Mouse (Mus musculus) bone marrow, adult 2 months (tissue): ENCODE measurements around the gene Lpcat2b. TPM values are rescaled to one million over a fixed set of nuclear protein-coding genes. Genes with fewer than 3 reads are reported as not detected.

Source experiments
- H3K27ac ChIP-seq: fragments of 200-500 bp; 2 replicates; pipeline ENCODE4 v1.5.1; 2012; ENCODE audit warnings: low read depth, mild to moderate bottlenecking, control low read depth, inconsistent platforms, low read length; ENCODE audit not compliant: control insufficient read depth, poor library complexity, insufficient read depth
- H3K4me1 ChIP-seq: fragments of 200-500 bp; 2 replicates; pipeline ENCODE4 v1.6.1; 2011; ENCODE audit warnings: low read length; ENCODE audit not compliant: control insufficient read depth, insufficient read depth
- H3K4me3 ChIP-seq: fragments of 200-500 bp; replicated peaks from 2 replicates; pipeline ENCODE3; 2011; ENCODE audit warnings: mild to moderate bottlenecking, low read depth, low read length, control low read depth; ENCODE audit not compliant: control insufficient read depth
- CTCF ChIP-seq: fragments of 200-500 bp; IDR thresholded peaks from 2 replicates; pipeline ENCODE4 v1.5.1; 2011; ENCODE audit warnings: low read length, control low read depth; ENCODE audit not compliant: control insufficient read depth, insufficient read depth
- POLR2A ChIP-seq: fragments of 200-500 bp; IDR thresholded peaks from 2 replicates; pipeline ENCODE4 v1.6.1; 2011; ENCODE audit warnings: low read depth, mild to moderate bottlenecking, control low read depth, low read length, borderline replicate concordance; ENCODE audit not compliant: control insufficient read depth
- WGBS: fragments of 180-500 bp; shearing (Covaris S2); methylation state at CpG from one replicate; pipeline ENCODE4 v1.1.7; 2018; 5-methylcytosine and 5-hydroxymethylcytosine counted together
- polyA plus RNA-seq: library from polyadenylated mRNA; stranded (reverse); fragments of >200 nt; gene quantifications from 2 replicates; pipeline ENCODE4 v1.2.4, GENCODE M21; 2011; ENCODE audit warnings: low replicate concordance; ENCODE audit not compliant: missing spikeins, insufficient read depth, insufficient read length

The Lpcat2b gene
- polyA plus RNA-seq, 1 experiment = not detected

DNA sequence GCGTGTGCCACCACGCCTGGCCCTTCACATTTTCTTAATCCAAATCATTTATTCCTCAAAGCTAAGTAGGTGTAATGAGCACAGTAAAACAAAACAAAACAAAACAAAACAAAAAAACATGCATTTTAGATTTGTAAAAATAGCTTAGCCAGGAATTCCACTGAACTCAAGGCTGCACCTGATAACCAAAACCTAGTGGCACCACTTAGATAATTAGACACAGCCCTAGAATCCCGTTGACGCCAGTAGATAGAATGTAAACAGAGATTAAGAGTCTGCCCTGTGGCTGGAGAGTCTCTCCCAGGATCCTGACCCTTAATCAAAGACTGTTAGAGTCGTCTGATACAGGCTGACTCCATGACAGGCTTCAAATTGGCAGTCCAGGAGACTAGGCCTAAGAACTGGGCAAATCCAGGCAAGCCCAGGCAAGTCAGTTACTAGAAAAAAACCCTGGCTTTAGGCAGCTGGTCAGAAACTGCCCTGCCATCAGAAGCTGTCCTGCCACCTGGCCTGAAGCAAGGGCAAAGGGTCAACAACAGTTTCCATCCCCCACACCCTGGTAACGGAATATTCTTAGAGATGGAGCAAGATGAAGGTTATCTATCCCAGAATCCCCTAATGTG is 5.3 kb downstream of the Lpcat2b start:
- 82% methylated on average over 6 of the region's 6 CpGs for WGBS
- TF ChIP-seq POLR2A (no peak), CTCF (no peak)
- H3K4me3 ChIP-seq = no peak overlapping the region
- H3K27ac ChIP-seq = peak overlapping the region; percentile 36; the same call in 1 of the 2 replicates
- peaks cover 1% of the 10 kb centered on the region; the same call in 1 of the 2 replicates for H3K4me1 ChIP-seq

- H3K4me1 ChIP-seq = peaks cover 1% of the 10 kb centered on the region; the same call in 1 of the 2 replicates
- H3K4me3 ChIP-seq = peak within 1 kb of the TSS; percentile 72
- H3K27ac ChIP-seq = peak within 1 kb of the TSS; percentile 91
- under 1% methylated on average over 51 of the region's 51 CpGs for WGBS
- TF ChIP-seq CTCF = no peak
- peak; percentile 52; the same call in 1 of the 2 replicates for TF ChIP-seq POLR2A
Observed at GRCm38 (mm10) chr5:107437464-107438281, 6.3 kb downstream of the Lpcat2b start, which contains the start of gene Btbd8. Gene Btbd8 (plus strand): TSS chr5:107437997.

DNA sequence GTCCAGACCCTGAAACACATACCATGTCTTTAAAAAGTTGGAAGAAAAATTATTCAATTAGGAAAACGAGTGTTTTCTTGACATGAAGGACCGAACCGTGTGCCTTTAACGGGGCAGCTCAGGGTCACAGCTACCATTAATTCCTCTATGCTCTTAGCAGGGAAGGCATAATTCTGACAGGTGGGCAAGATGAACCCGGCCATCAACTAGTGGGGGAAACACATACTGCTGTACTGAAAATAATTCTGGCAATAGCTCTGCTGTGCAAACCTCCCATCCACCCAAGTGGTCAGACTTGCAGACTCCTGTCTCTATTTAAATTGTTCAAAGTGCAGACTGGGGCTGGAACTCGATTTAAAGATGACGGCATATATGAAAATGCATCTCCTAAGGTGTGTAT is 7.0 kb downstream of the Lpcat2b start:
- Histone ChIP-seq H3K4me1 (peaks cover 1% of the 10 kb centered on the region; the same call in 1 of the 2 replicates), H3K4me3 (peak overlapping the region; percentile 72), H3K27ac (peak overlapping the region; percentile 91)
- 21% methylated on average over 7 of the region's 7 CpGs for WGBS
- TF ChIP-seq CTCF = no peak
- no peak for TF ChIP-seq POLR2A

DNA sequence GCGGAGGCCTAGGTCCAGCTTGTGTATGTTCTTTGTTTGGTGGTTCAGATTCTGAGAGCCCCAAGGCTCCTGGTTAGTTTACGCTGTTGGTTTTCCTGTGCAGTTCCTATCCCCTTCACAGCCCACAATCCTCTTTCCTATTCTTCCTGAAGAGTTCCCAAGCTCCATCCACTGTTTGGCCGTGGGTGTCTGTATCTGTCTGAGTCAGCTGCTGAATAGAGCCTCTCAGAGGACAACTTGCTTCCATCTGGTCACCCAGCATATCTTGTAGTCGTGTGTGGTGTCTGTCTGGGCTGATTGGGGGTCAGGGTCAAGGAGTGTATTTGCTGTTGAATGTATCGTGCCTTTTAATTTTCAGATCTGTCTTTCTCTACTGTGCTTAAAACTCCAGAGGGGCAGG is 10.5 kb downstream of the Lpcat2b start:
- H3K4me3 ChIP-seq = no peak overlapping the region
- TF ChIP-seq CTCF = no peak
- TF ChIP-seq POLR2A = no peak
- peaks cover 1% of the 10 kb centered on the region; the same call in 1 of the 2 replicates for H3K4me1 ChIP-seq
- 76% methylated on average over 5 of the region's 5 CpGs for WGBS
- H3K27ac ChIP-seq = no peak overlapping the region

GRCm38 (mm10) chr5:107444251-107444650 is 12.9 kb downstream of the Lpcat2b start:
- 81% methylated on average over 4 of the region's 4 CpGs for WGBS
- H3K4me1 ChIP-seq = no peaks in the 10 kb centered on the region

DNA sequence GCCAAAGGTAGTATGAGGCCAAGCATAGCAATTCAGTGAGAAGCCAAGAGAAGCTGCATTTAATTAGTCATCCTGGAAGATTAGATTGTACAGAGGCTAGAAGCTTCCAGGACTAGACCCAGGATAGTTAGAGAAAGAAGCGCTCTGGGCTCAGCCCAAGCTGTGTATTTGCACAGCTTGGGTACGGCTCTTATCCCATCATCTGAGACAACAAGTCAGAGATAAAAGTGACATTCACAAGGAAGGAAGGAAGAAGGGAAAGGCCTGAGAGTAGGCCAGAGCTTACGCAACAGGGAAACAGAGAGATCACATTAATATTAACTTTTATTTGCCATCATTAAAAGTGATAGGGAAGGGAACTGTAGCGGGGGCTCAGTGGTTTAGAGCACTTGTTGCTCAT is 16.6 kb downstream of the Lpcat2b start:
- H3K27ac ChIP-seq = no peak overlapping the region
- WGBS = 89% methylated on average over 4 of the region's 4 CpGs
- H3K4me1 ChIP-seq = no peaks in the 10 kb centered on the region
- no peak overlapping the region for H3K4me3 ChIP-seq
- TF ChIP-seq CTCF = no peak
- TF ChIP-seq POLR2A = no peak

More at GRCm38 (mm10) chr5:107444251-107444650, 12.9 kb downstream of the Lpcat2b start:
- H3K27ac ChIP-seq = no peak overlapping the region
- no peak for TF ChIP-seq POLR2A
- H3K4me3 ChIP-seq = no peak overlapping the region

- Histone ChIP-seq H3K27ac (no peak overlapping the region), H3K4me3 (no peak overlapping the region), H3K4me1 (no peaks in the 10 kb centered on the region)
- TF ChIP-seq POLR2A = no peak
- TF ChIP-seq CTCF = no peak
- 88% methylated on average over 4 of the region's 4 CpGs for WGBS
Observed at GRCm38 (mm10) chr5:107448784-107449183, 17.4 kb downstream of the Lpcat2b start.

GRCm38 (mm10) chr5:107449620-107450019 is 18.3 kb downstream of the Lpcat2b start:
- no peak for TF ChIP-seq CTCF
- TF ChIP-seq POLR2A = no peak
- Histone ChIP-seq H3K4me1 (no peaks in the 10 kb centered on the region), H3K4me3 (no peak overlapping the region), H3K27ac (no peak overlapping the region)
- WGBS = 83% methylated on average over 5 of the region's 5 CpGs
